Mouse (Mus musculus): ENCODE data around the gene Praf2. TPM values are rescaled to one million over a fixed set of nuclear protein-coding genes. Genes with fewer than 3 reads are reported as not detected.
A peak's percentile ranks its signal among the peaks of the same experiment; 100 is the strongest.

Gene Praf2
- total and polyA plus RNA-seq, 3 experiments, result 25.7 to 49.1 (median 40.6) TPM

- Histone ChIP-seq H3K27me3 (replicated peaks) (no peaks in the 10 kb centered on the region), H3K4me3 (replicated peaks in 1 of 3; ENCODE audit: low read depth in 2 of 3, low read length in 2 of 3, poor library complexity in 1 of 3) (peak overlapping the region; percentile 56 to 82 (median 59)), H3K36me3 (replicated peaks in 1 of 2; ENCODE audit: control insufficient read depth in 1 of 2, insufficient read depth in 1 of 2, low read length in 1 of 2) (peaks cover 26 to 57% of the 10 kb centered on the region in 2 experiments), H3K4me2 (ENCODE audit: insufficient read depth, low read depth, poor library complexity, severe bottlenecking) (peak overlapping the region; percentile 74), H3K4me1 (ENCODE audit: control insufficient read depth in 1 of 2, insufficient read depth in 2 of 2) (peaks cover 7 to 17% of the 10 kb centered on the region in 2 experiments; a peak in 3 of 4 replicates), H3K27ac (ENCODE audit: insufficient read depth, low read depth) (peak overlapping the region; percentile 74; the same call in 1 of the 2 replicates), H3K79me2 (replicated peaks; ENCODE audit: control insufficient read depth, extremely low read depth, insufficient read depth, poor library complexity, severe bottlenecking) (0 out of 2 replicates have a peak, but pooled peaks cover 8% of the 10 kb centered on the region), H3K9me3 (replicated peaks; ENCODE audit: low read length) (no peaks in the 10 kb centered on the region), H3K9ac (ENCODE audit: insufficient read depth, low read depth) (peak overlapping the region; percentile 68)
- no peak for TF ChIP-seq ELF1 (IDR thresholded peaks at IDR 0.05; ENCODE audit: low read depth, low read length)
- no peak for TF ChIP-seq TCF12 (IDR thresholded peaks at IDR 0.05; ENCODE audit: low read depth, low read length)
- TF ChIP-seq GABPA (IDR thresholded peaks at IDR 0.05; ENCODE audit: insufficient replicate concordance, low read depth, low read length), result no peak
- TF ChIP-seq CTCF (conservative IDR thresholded peaks at IDR 0.05 in 1 of 2, IDR thresholded peaks at IDR 0.05 in 1 of 2; ENCODE audit: low read depth in 2 of 2, low read length in 2 of 2), result no peak
- TF ChIP-seq MAFK (IDR thresholded peaks at IDR 0.05; ENCODE audit: insufficient replicate concordance, low read length), result no peak
- TF ChIP-seq MYC (IDR thresholded peaks at IDR 0.05; ENCODE audit: low read depth, low read length), result no peak
- TF ChIP-seq JUN (IDR thresholded peaks at IDR 0.05; ENCODE audit: insufficient read depth, low read depth, low read length), result no peak
- no peak for TF ChIP-seq IRF4 (IDR thresholded peaks at IDR 0.05; ENCODE audit: low read depth, low read length)
- no peak for TF ChIP-seq CHD1 (IDR thresholded peaks at IDR 0.05; ENCODE audit: low read depth, low read length)
- TF ChIP-seq PAX5 (IDR thresholded peaks at IDR 0.05; ENCODE audit: low read length), result no peak
- no peak for TF ChIP-seq MXI1 (IDR thresholded peaks at IDR 0.05; ENCODE audit: low read depth, low read length)
- dilution Hi-C loops (cut with MboI; ENCODE audit: extremely low pct_ligation_motif_present, extremely low pct_unique_long_range_greater_than_20kb, low sequenced_read_pairs) (no loop called here), in situ Hi-C loops (cut with MboI; ENCODE audit: low pct_ligation_motif_present, low pct_unique_long_range_greater_than_20kb, low sequenced_read_pairs) (no loop called here)
- no peak for DNase-seq (ENCODE audit: extremely low read depth)
Observed at GRCm38 (mm10) chrX:7728922-7729265, 655 bp downstream of the Praf2 start.

GRCm38 (mm10) chrX:7733571-7734156 is 5.4 kb downstream of the Praf2 start:
- 0 out of 2 replicates have a peak, but pooled peaks cover 7% of the 10 kb centered on the region for H3K79me2 ChIP-seq (replicated peaks; ENCODE audit: control insufficient read depth, extremely low read depth, insufficient read depth, poor library complexity, severe bottlenecking)
- peak overlapping the region; percentile 71 for H3K9ac ChIP-seq (ENCODE audit: insufficient read depth, low read depth)
- no peaks in the 10 kb centered on the region for H3K27me3 ChIP-seq (replicated peaks)
- peak overlapping the region; percentile 54 for H3K4me2 ChIP-seq (ENCODE audit: insufficient read depth, low read depth, poor library complexity, severe bottlenecking)
- peaks cover 6 to 45% of the 10 kb centered on the region in 2 experiments for H3K4me1 ChIP-seq (ENCODE audit: control insufficient read depth in 1 of 2, insufficient read depth in 2 of 2)
- dilution Hi-C loops (cut with MboI; ENCODE audit: extremely low pct_ligation_motif_present, extremely low pct_unique_long_range_greater_than_20kb, low sequenced_read_pairs), result no loop called here
- in situ Hi-C loops (cut with MboI; ENCODE audit: low pct_ligation_motif_present, low pct_unique_long_range_greater_than_20kb, low sequenced_read_pairs), result no loop called here
- H3K4me3 ChIP-seq (replicated peaks in 1 of 3; ENCODE audit: low read depth in 2 of 3, low read length in 2 of 3, poor library complexity in 1 of 3), result peak overlapping the region; percentile 28 to 62 (median 46)
- DNase-seq (ENCODE audit: extremely low read depth), result peak; percentile 66
- H3K27ac ChIP-seq (ENCODE audit: insufficient read depth, low read depth), result peak overlapping the region; percentile 26; the same call in 1 of the 2 replicates
- TF ChIP-seq MAX (IDR thresholded peaks at IDR 0.05; ENCODE audit: low read length), result no peak
- peak; percentile 54; the same call in 1 of the 2 replicates for TF ChIP-seq TCF12 (IDR thresholded peaks at IDR 0.05; ENCODE audit: low read depth, low read length)
- TF ChIP-seq BHLHE40 (IDR thresholded peaks at IDR 0.05; ENCODE audit: low read depth, low read length), result no peak
- TF ChIP-seq ZKSCAN1 (IDR thresholded peaks at IDR 0.05; ENCODE audit: borderline replicate concordance, low read depth, low read length), result no peak
- TF ChIP-seq CTCF (conservative IDR thresholded peaks at IDR 0.05 in 1 of 2, IDR thresholded peaks at IDR 0.05 in 1 of 2; ENCODE audit: low read depth in 2 of 2, low read length in 2 of 2), result peak in 1 of 2 experiments; percentile 73; a peak in 2 of 4 replicates
- peak; percentile 40; the same call in 1 of the 2 replicates for TF ChIP-seq POLR2A (IDR thresholded peaks at IDR 0.05; ENCODE audit: low read depth, low read length)
- TF ChIP-seq TBP (conservative IDR thresholded peaks at IDR 0.05; ENCODE audit: low read depth, low read length), result no peak
- TF ChIP-seq IRF4 (IDR thresholded peaks at IDR 0.05; ENCODE audit: low read depth, low read length), result no peak
- TF ChIP-seq POLR2AphosphoS2 (IDR thresholded peaks at IDR 0.05; ENCODE audit: low read depth, low read length), result no peak
- TF ChIP-seq NRF1 (IDR thresholded peaks at IDR 0.05; ENCODE audit: low read depth, low read length), result peak; percentile 61
- TF ChIP-seq JUND (conservative IDR thresholded peaks at IDR 0.05; ENCODE audit: low read depth, low read length), result no peak
- TF ChIP-seq HCFC1 (IDR thresholded peaks at IDR 0.05; ENCODE audit: low read depth, low read length), result peak; percentile 23; the same call in 1 of the 2 replicates
- no peak for TF ChIP-seq UBTF (IDR thresholded peaks at IDR 0.05; ENCODE audit: low read depth, low read length)
- TF ChIP-seq USF1 (IDR thresholded peaks at IDR 0.05; ENCODE audit: low read depth, low read length), result no peak
- peak; percentile 52 for TF ChIP-seq SMC3 (IDR thresholded peaks at IDR 0.05; ENCODE audit: low read depth, low read length)
- peak; percentile 47 for TF ChIP-seq RAD21 (IDR thresholded peaks at IDR 0.05; ENCODE audit: low read depth, low read length)
- TF ChIP-seq MAZ (IDR thresholded peaks at IDR 0.05; ENCODE audit: low read depth, low read length), result no peak
- no peak for TF ChIP-seq CHD1 (IDR thresholded peaks at IDR 0.05; ENCODE audit: low read depth, low read length)
- TF ChIP-seq MAFK (IDR thresholded peaks at IDR 0.05; ENCODE audit: insufficient replicate concordance, low read length), result no peak
- TF ChIP-seq KAT2A (IDR thresholded peaks at IDR 0.05; ENCODE audit: insufficient replicate concordance, low read length), result no peak
- TF ChIP-seq RCOR1 (conservative IDR thresholded peaks at IDR 0.05; ENCODE audit: low read depth, low read length), result no peak
- no peak for TF ChIP-seq PAX5 (IDR thresholded peaks at IDR 0.05; ENCODE audit: low read length)
- no peak for TF ChIP-seq GABPA (IDR thresholded peaks at IDR 0.05; ENCODE audit: insufficient replicate concordance, low read depth, low read length)
- TF ChIP-seq MYC (IDR thresholded peaks at IDR 0.05; ENCODE audit: low read depth, low read length), result no peak
- TF ChIP-seq USF2 (conservative IDR thresholded peaks at IDR 0.05; ENCODE audit: low read depth, low read length), result no peak
- peaks cover 0 to 36% of the 10 kb centered on the region in 2 experiments for H3K36me3 ChIP-seq (replicated peaks in 1 of 2; ENCODE audit: control insufficient read depth in 1 of 2, insufficient read depth in 1 of 2, low read length in 1 of 2)
- H3K9me3 ChIP-seq (replicated peaks; ENCODE audit: low read length), result no peaks in the 10 kb centered on the region

Data from CH12.LX (cell line).